Mouse (Mus musculus): ENCODE measurements around the gene Ltbp3.
"Not testable (repeated sequence)": the region's sequence is repeated elsewhere in the genome, so short reads cannot be mapped to it uniquely, and the experiment has no call there.

Gene Ltbp3

DNA sequence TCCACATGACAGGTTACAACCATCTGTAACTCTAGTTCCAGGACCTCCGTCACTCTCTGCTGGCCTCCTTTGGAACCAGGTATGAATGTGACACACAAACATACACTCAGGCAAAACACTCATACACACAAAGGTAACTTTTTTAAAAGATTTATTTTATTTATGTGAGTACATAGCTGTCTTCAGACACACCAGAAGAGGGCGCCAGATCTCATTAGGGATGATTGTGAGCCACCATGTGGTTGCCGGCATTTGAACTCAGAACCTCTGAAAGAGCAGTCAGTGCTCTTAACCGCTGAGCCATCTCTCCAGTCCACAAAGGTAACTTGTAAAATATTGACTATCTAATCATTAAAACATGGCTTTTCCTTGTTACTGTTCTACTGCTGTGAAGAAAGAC, 50.6 kb downstream of the Ltbp3 start:
- no peak for DNase-seq (ENCODE audit: low read depth, low spot score)

DNA sequence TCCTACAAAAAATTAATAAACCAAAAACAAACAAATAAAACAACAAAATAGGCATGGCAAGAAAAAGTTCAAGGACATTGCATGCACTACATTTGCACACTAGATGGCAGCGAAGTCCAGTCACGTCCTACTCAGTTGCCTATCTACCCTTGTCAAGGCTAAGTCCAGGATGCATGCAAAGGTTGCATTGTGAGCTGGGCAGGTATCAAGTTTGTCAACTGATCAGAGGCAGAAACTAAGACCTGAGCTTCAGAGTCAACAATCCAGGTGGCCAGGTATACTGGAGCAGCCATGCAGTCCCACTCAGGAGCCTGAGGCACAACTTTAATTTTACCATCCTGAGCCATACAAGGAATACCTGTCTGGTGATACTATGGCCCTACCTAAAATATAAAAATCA, 52.4 kb downstream of the Ltbp3 start:
- DNase-seq (ENCODE audit: low read depth, low spot score): no peak

DNA sequence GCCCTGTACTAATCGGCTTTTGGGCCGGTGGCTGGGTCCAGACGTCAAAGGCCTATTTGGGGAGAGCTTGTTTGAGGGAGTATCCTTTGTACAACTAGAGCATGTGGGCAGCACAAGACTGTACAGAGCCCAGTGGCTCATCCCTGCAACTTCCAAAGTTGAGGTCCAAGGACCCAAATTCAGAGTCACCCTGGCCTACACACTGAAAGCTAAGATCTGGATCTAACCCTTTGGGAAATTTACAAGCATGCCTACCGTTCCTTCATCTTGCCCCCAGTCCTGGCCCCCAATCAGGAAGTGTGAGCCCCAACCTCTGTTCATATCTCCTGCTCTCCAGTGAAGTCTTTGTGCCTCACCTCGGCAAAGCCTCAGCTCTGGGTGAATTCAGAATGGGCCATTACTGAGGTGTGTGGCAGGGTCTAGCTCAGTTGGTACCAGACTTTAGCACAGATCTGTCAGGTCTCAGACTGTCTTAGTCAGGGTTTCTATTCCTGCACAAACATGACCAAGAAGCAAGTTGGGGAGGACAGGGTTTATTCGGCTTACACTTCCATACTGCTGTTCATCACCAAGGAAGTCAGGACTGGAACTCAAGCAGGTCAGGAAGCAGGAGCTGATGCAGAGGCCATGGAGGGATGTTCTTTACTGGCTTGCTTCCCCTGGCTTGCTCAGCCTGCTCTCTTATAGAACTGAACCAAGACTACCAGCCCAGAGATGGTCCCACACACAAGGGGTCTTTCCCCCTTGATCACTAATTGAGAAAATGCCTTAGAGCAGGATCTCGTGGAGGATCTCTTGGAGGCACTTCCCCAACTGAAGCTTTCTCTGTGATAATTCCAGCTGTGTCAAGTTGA, 53.4 kb downstream of the Ltbp3 start:
- not testable (repeated sequence) for DNase-seq (ENCODE audit: low read depth, low spot score)

GRCm38 (mm10) chr19:5794771-5795576, 54.3 kb downstream of the Ltbp3 start:
- no peak for DNase-seq (ENCODE audit: low read depth, low spot score)

DNA sequence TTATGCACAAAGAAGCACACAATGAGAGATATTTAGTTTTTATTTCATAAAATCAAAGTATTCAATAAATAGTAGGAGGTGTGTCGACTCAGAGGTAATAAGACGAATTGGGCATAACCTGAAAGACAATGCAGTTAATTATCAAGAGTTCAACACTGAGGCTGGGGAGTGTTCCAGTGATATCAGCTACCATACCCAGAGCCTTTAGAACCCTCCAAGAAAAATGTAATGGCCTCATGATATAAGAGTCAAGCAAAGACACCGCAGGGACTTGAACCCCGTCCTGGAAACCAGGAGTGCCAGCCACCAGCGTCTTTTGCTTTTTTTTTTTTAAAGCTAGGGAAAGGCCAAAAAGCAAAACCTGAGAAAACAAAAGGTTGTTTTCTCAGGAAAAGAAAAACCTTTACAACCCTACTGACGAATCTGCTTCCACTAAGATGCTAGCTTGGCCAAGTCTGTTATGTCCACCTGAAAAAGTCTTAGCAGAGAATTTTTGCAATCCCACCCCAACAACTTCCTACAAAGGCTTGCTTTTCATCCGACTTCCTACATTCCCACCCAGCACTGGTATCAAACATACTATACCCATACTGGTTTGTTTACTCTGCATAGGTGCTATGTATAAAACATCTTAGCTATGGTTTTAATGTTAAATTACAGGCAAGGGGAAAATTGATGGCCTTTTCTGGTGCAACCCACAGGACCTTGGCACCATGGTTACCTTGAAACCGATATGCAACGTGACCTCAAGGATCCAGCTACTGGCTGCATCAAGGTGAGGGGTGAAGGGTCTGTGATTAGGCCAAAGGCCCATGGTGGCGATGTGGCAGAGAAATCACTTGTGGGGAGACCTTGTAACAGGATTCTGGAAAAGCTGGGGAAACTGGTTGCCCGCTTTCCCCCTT, 55.2 kb downstream of the Ltbp3 start:
- DNase-seq (ENCODE audit: low read depth, low spot score): no peak

GRCm38 (mm10) chr19:5796573-5797111, 55.9 kb downstream of the Ltbp3 start:
- DNase-seq (ENCODE audit: low read depth, low spot score): no peak

DNA sequence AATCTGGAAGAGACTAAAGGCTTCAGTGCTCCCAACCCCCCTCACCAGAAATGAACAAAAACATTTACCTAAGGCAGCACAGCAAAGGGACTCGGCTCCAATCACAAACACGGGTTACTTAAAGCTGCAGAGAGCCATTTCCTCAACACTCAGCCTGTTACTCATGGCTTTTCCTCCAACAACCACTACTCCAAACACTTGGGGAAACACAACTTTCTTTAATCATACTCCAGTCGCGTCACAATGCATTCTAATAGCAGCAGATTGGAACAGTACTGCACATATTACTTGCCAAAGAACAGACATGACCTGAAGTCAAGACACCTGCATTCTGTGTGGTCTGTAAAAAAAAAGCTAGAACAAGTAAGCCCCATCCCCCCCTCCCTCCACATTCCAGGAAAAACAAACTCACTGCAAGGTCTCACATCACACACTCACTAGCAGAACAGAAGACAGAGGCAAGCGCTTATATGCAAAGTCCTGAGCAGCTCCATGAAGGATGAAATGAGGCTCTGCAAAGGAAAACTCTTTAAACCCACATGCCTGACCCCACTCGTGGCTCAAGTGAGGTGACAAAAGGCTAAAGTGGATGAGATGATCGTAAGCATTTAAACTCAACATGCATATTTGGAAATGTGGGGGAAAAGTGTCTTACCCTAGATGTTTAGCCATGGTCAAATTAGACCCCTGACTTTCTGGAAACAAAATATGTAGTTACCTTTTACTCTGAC, 56.8 kb downstream of the Ltbp3 start:
- DNase-seq (ENCODE audit: low read depth, low spot score): no peak

DNA sequence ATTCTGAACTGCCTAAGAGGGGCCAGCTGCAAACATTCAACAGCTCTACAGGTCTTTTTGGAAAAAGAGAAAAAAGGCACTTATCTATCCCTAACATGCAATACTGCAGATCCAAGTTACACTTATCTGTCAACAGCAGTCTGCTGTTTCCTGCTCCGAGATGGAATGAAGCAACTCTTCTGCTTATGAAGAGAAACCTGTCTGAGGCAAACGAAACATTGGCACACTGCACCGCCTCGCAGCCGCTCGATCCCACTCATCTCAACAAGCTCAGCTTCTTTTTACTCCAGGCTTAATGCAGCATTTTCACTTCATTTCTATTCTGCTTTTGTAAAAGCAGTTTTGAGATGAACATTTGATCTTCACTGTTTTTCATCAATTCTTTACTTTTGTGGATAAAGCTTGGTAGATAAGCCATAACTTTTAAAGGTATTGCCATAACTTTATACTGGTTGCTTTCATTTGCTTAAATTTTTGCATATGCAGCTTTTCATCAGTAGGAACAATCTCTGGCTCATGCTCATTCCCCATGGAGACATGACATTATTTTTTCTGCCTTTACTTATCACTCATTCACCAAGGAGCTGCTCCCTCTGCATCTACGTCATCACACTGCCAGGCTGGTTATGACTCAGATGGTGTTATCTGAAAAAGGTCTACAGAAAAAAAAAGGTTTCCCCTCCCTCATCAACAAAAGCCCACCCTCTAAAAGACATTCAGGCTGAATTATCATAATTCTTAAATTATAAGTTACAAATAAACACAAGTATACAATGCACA, 58.2 kb downstream of the Ltbp3 start:
- DNase-seq (ENCODE audit: low read depth, low spot score): no peak

DNA sequence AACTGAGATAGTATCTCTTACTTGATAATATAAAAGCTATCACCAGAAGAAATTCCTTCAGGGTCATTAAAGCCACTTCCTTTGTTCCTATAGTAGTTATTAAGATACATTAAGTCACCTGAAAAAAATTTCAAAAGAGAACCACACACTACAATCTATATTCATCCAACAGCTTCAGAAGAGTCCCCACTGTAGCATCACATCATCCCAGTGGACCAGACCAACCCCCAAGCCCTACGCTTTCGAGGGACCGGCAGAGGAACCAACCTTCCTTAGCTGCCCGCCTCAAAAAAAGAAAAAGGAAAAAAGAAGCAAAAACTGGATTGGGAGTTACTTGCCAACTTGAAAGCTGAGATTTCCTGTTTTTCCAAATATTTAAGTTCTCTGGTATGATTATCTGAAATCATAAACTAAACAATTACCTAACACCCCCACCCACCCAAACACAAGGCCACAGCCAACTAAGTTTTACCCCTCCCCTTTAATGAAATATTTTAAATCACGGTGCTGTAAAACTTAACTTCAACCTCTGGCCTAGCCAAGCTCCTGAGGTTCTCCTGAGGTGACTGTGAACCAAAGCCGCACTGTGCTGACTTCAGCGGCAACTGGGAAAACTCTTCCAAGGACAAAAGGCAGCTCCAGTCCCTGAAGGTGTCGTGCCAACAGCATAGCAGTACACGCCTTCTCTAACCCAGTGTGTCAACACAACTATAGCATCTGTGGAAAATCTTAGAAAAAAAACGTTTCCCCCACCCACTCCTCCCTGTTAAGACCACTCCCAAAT, 59.1 kb downstream of the Ltbp3 start:
- DNase-seq (ENCODE audit: low read depth, low spot score): no peak

DNA sequence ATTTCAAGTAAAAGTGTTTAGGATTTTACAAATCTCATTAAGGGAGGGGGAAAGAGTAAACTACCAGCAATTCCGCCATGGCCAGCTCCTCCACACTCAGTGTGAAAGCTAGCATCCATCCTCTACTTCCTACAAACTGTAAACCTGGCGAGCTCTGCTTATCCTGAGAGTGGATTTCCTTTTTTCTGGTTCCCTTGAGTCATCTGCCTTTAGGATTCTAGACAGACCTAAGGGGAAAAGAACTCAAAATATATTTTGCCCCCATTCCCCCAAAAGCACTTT, 59.6 kb downstream of the Ltbp3 start:
- no peak for DNase-seq (ENCODE audit: low read depth, low spot score)

- no peak for DNase-seq (ENCODE audit: low read depth, low spot score)
Observed at GRCm38 (mm10) chr19:5800632-5801431, 60.1 kb downstream of the Ltbp3 start.

- DNase-seq (ENCODE audit: low read depth, low spot score): no peak
Observed at GRCm38 (mm10) chr19:5801432-5801964, 60.8 kb downstream of the Ltbp3 start.

- DNase-seq (ENCODE audit: low read depth, low spot score): peak; percentile 98
Observed at GRCm38 (mm10) chr19:5802011-5802786, 61.5 kb downstream of the Ltbp3 start.

DNA sequence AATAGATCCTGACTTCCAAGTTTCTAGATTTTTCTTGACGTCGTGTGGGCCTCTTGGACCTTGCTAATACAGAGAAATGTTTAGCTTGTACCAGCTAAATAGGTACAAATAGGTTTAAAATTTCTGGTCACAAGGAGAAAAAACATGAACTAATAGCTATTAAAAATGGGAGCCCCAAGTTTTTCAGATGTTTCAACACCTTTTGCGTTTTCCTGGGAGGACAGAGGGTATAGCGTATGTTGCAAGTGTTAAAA, 62.0 kb downstream of the Ltbp3 start:
- no peak for DNase-seq (ENCODE audit: low read depth, low spot score)

DNA sequence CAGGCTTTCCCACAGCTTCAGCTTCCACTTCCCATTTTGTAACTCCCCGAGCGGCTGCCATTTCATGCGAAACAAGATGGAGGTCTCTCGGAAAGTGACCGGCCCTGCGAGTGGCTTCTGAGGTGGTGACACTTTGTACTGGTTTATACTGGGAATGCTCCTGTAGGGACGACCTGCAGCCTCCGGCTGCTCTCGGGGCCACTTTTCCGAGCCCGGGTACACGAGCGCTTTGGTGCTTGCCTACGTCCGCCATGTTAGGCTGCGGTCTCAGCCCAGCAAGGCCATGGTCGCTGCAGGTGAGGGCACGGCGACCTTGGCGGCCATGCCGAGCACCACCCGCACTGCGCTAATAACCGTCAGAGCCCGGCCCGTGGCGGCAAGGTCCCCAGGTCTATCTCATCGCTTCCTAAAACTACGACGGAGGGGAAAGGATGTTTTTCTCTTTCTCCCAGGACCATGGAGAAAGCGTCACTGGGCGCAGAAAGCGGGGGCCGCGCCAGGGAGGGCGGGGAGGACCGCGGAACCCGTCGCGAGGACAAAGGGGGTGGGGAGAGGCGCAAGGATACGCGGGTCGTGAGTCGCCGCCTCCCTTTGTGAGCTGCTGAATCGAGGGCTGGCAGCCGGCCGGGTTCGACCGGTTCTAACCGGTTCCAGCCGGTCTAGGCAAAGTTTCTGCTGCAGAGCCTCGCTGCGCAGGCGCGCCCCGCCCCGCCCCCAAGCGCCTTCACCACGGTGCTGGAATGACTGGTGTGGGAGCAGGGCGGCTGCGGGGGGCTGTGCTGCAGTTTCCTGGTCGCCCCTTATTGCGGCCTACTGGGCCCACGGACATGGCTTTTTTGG, 62.6 kb downstream of the Ltbp3 start:
- peak; percentile 98 for DNase-seq (ENCODE audit: low read depth, low spot score)

GRCm38 (mm10) chr19:5803881-5804279, 63.2 kb downstream of the Ltbp3 start:
- DNase-seq (ENCODE audit: low read depth, low spot score): no peak

- DNase-seq (ENCODE audit: low read depth, low spot score): no peak
Observed at GRCm38 (mm10) chr19:5804371-5804899, 63.7 kb downstream of the Ltbp3 start.

Measured in retina, adult 2 months (tissue).